In genomic region chr16:94968941-94969340, GRCm38 (mm10) we compare ENCODE assay signal across 16 mouse cellular contexts. TPM values are rescaled to one million over a fixed set of nuclear protein-coding genes. Genes with fewer than 3 reads are reported as not detected.
DNase-seq lines count a peak whose midpoint lies in the region; ATAC-seq lines count a peak whose summit lies in the region.
"Had no signal": no experiment of that assay in that cellular context is flagged by ENCODE, and none has a peak within 500 bp of the region (broad histone marks: within the 10 kb centered on the region; RNA-seq: fewer than 3 reads in every experiment).

No protein-coding gene starts in this region.

- intact Hi-C loops in left cerebral cortex, postnatal 4 days (cut with DNase I) = no loop called here

- peak; percentile 91 for ATAC-seq in megakaryocyte progenitor cell, adult 5-6 weeks (replicated peaks; ENCODE audit: poor library complexity)
- ATAC-seq: liver, embryonic 12.5 days had no signal

- DNase-seq in left cerebral cortex, postnatal 4 days = peak; percentile 38
- no peak for DNase-seq in left cerebral cortex, adult 11 months (ENCODE audit: low spot score)
- peak; percentile 69 for DNase-seq in cerebellum, adult 11-12 months
- DNase-seq in cerebellum, postnatal 14 days = peak; percentile 40 to 59
- no peak for DNase-seq in adrenal gland, adult 18-20 months (ENCODE audit: low spot score in 2 of 2)
- no peak for DNase-seq in gastrocnemius, postnatal 25 days
- DNase-seq in urinary bladder, postnatal 36 days (ENCODE audit: low spot score in 2 of 2) = no peak
- DNase-seq: adrenal gland, adult 8-10 months; gastrocnemius, postnatal 10 days; kidney, adult 18-20 months; kidney, postnatal 14 days; lung, embryonic 14.5 days; lung, postnatal 36 days; thymus, postnatal 14 days had no signal

RNA-seq across cellular contexts. Expression of gene Kcnj6, which starts 28.6 kb away (rescaled TPM):
- total RNA-seq in left cerebral cortex, postnatal 4 days (2021) = 10 to 100 TPM; 31.4 to 34.2 TPM
- total RNA-seq in megakaryocyte progenitor cell, adult 5-6 weeks (2015) = not detected in 2 replicates
- not detected in 2 replicates for total RNA-seq in megakaryocyte progenitor cell, adult 5-6 weeks (2017)
- 1 to 10 TPM in 1 of 2 experiments, under 1 TPM in 1; 0.93 to 1.2 TPM for total RNA-seq in adrenal gland, adult 18-20 months (2021)
- not detected for total RNA-seq in gastrocnemius, postnatal 25 days (2021)
- total RNA-seq: gastrocnemius, postnatal 10 days had no signal

Comparison
In these comparisons a context has a peak if more than half of its experiments do, and no peak if none do; other contexts are left out.
1. DNase-seq: peak in left cerebral cortex, postnatal 4 days (single experiment), cerebellum, adult 11-12 months (single experiment) and cerebellum, postnatal 14 days (2 of 2); none in left cerebral cortex, adult 11 months (single experiment), adrenal gland, adult 18-20 months (0 of 2), gastrocnemius, postnatal 25 days (single experiment) and urinary bladder, postnatal 36 days (0 of 2).
2. RNA of gene Kcnj6, which starts 28.6 kb away (total RNA-seq): 31.4 to 34.2 TPM in left cerebral cortex, postnatal 4 days; 0.93 to 1.2 TPM in adrenal gland, adult 18-20 months, not detected in megakaryocyte progenitor cell, adult 5-6 weeks and not detected in gastrocnemius, postnatal 25 days; every median in the first group is over 10 times any median in the second.